Mouse (Mus musculus): ENCODE data around the gene Mcu.

Gene Mcu

DNA sequence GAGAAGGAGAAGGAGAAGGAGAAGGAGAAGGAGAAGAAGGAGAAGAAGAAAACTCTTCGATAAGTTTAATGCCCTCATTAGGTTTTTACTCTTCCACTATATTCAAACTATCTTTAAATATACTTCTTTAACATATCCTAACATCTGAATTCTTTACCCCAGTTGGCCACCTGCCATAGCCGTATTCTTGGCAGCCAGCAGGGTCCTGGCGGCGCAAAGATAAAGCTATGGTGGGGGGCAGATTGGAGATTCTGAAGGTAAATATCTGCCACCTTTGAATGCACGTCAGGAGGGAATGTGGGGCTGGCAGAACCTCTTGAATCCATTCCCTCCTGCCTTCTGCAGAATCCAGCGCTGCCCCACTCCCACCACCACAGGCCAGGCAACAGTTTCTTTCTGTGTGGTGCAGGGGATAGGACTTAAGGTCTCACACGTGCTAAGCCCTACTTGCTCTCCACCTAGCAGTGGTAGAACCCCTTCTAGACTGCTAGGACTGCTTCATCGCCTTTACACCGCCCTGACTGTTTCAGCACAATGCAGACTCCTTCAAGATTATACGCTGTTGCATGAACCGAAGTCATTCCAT, 11.5 kb downstream of the Mcu start:
- no peak for DNase-seq

- DNase-seq = peak; percentile 54
These were observed 12.6 kb downstream of the Mcu start for GRCm38 (mm10) chr10:59603843-59604242.

DNA sequence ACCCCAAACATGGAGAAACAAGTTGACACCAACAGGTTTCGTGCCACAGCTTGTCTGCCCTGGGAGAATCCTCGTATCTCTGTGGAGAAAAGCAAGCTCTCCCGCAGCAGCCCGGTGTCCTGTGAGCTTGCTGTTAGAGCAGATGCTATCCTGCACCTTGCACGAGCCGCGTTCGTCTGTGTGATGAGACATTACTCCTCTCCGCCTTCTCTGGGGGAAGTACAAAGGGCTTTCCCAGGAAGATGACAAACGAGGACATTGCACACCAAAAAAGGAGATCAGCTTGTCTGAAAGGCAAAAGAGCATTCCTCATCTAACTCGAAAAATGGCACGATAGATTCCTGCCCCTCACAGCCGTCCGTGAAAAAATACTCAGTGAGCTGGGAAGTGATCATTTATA, 13.6 kb downstream of the Mcu start:
- no peak for DNase-seq

GRCm38 (mm10) chr10:59602043-59602442, 14.4 kb downstream of the Mcu start:
- DNase-seq = no peak

GRCm38 (mm10) chr10:59600516-59600915, 16.0 kb downstream of the Mcu start:
- DNase-seq = no peak

DNA sequence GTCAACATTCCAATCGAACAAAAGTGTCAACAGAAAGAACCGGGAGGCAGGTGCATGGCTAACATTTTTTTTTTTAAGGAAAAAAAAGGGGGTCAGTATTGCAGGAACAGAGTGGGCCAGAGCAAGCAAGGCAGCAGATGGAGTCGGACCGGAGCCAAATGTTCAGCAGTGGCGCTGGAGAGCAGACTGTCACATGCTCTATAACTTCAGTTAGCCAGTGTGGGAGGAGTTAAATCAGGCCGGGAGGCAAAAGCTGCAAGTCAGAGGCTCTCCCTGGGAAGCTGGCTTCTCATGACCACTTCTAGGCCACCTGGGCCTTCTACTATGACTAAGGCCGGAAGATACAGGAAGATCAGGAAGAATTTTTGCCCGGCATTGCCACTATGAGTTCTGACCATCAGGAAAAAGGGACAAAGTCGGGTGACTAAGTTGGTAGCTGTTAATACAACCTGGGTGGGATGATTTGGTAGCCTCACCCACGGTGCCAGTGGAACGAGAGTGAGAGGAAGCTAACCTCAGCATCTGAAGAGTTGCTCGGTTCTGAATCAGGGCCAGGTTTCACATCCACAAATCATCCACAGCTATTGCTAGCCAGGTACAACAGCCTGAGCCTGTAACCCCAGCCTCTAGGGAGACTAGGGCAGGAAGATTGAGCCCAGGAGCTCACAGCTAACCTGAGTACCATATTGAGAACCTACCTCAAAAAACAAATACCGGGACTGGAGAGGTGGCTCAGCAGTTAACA, 22.5 kb downstream of the Mcu start:
- DNase-seq = peak; percentile 54

- no peak for DNase-seq
These were observed 25.9 kb downstream of the Mcu start for GRCm38 (mm10) chr10:59590606-59591005.

DNA sequence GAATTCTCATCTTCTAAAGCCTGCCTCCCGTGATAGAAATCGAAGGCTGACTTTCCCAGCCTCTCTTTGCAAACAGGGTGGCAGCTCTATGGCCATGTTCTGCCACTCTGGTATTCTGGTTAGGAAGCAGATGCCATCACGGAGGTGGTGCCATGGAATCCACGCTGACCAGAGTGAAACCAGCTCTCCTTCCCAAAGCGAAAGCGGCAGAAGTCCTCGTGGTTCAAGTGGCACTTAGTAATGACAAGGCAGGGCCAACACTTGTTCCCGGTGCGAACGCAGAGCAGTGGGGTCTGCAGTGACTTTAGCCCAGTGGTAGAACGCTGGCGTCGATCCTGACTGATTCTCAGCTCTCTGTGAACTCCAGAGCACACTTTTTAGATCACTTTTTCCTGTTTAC, 26.6 kb downstream of the Mcu start:
- DNase-seq = no peak

GRCm38 (mm10) chr10:59589420-59589819, 27.1 kb downstream of the Mcu start:
- no peak for DNase-seq

- DNase-seq = no peak
These were observed 28.4 kb downstream of the Mcu start for GRCm38 (mm10) chr10:59588135-59588534.

- DNase-seq = no peak
These were observed 29.7 kb downstream of the Mcu start for GRCm38 (mm10) chr10:59586821-59587220.

DNA sequence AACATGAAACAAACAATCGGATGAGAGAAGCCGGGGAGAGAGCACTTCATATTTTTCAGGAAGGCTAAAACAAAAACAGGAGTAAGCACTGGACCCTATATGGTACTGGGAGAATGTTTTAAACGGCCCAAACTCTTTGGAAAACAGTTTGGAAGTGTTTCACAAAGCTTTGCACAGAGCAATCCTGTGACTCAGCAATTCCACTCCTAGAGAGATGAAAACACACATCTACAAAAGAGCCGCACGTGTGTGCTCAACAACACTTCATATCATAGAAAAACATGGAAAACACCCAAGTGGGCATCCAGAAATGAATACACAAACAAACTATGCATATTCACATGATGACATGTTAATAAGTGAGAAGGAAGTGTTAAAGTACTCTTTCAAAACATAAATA, 30.9 kb downstream of the Mcu start:
- no peak for DNase-seq

- no peak for DNase-seq
These were observed 34.5 kb downstream of the Mcu start for GRCm38 (mm10) chr10:59581826-59582543.

DNA sequence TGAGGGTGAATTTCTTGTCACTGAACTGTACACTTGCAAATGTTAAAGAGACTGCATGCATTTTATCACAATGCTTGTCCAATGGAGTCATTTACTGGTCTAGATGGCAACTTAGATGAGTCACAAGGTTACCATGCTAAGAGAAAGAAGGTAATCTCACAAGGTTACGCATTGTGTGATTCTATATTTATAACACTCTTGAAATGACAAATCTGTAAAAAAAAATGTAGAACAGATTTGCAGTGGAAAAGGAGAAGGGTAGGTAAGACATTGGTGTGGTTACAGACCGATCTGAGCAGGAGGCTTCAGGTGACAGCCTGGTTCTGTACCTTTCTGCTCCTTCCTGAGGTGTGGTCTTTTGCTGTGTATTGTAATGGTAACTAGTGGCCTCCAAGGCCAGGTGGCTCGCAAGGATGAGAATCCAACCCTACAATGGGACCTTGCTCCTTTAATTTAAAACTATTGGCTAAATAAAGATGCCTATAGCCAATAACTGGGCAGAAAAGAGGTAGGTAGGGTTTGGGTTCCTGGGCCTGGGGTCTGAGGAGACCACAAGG, 35.8 kb downstream of the Mcu start:
- DNase-seq = no peak

GRCm38 (mm10) chr10:59579645-59580044, 36.8 kb downstream of the Mcu start:
- no peak for DNase-seq

GRCm38 (mm10) chr10:59577871-59578801, 38.4 kb downstream of the Mcu start:
- DNase-seq = peak; percentile 64

GRCm38 (mm10) chr10:59576305-59576704, 40.2 kb downstream of the Mcu start:
- no peak for DNase-seq

GRCm38 (mm10) chr10:59571964-59572363, 44.5 kb downstream of the Mcu start:
- DNase-seq = no peak

GRCm38 (mm10) chr10:59571273-59571672, 45.2 kb downstream of the Mcu start:
- no peak for DNase-seq

- DNase-seq = no peak
These were observed 45.7 kb downstream of the Mcu start for GRCm38 (mm10) chr10:59570780-59571179.

DNA sequence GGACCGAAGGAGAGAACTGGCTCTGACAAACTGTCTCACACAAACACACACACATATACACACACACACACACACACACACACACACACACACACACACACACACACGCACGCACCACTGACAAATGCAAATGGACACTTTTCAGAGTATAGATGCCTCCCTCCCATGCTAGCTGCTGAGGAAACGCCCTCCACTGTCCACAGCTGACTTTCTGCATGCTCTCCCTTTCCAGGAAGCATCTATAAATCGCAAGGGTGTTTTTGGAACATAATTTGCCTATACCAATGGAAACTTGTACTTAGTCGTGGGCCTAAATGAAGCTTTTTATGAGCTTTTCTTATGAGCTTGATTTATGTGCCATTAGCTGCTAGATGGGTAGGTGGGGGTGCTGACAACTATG, 46.1 kb downstream of the Mcu start:
- no peak for DNase-seq

GRCm38 (mm10) chr10:59569481-59569869, 47.0 kb downstream of the Mcu start:
- DNase-seq = no peak
